In genomic region chr19:30889851-30890250, GRCm38 (mm10) we compare ENCODE assay signal across 22 mouse cellular contexts.
A peak's percentile ranks its signal among the peaks of the same experiment; 100 is the strongest.
DNase-seq lines count a peak whose midpoint lies in the region; ATAC-seq lines count a peak whose summit lies in the region.
"Had no signal": no experiment of that assay in that cellular context is flagged by ENCODE, and none has a peak within 500 bp of the region (broad histone marks: within the 10 kb centered on the region; RNA-seq: fewer than 3 reads in every experiment).

No protein-coding gene starts in this region.

- WGBS in neural tube, embryonic 11.5 days: 58% methylated on average over 3 of the region's 3 CpGs
- 76% methylated on average over 3 of the region's 3 CpGs for WGBS in forebrain, embryonic 16.5 days

- peak; percentile 14 for DNase-seq in neural tube, embryonic 11.5 days (ENCODE audit: low spot score)
- no peak for DNase-seq in neural tube, embryonic 10.5 days (ENCODE audit: extremely low spot score, low spot score)
- DNase-seq in embryo, embryonic 11 days: peak; percentile 15
- peak; percentile 22 for DNase-seq in hindlimb bud, embryonic 11.5 days (ENCODE audit: extremely low spot score, low read depth, low spot score)
- no peak for DNase-seq in right cerebral cortex, postnatal 36 days (ENCODE audit: low spot score in 2 of 2)
- DNase-seq in layer of hippocampus, postnatal 25 days (ENCODE audit: extremely low spot score in 1 of 2, low spot score in 1 of 2): no peak
- DNase-seq: adrenal gland, adult 2 months; cerebellum, adult 11-12 months; gastrocnemius, adult 2 months; heart, postnatal 36 days; kidney, adult 18-20 months; kidney, postnatal 10 days; liver; spleen, adult 18-20 months; thymus, postnatal 14 days had no signal

- no peaks in the 10 kb centered on the region for H3K27me3 ChIP-seq in neural tube, embryonic 11.5 days (ENCODE audit: control insufficient read depth, insufficient read depth, low read length)
- no peaks in the 10 kb centered on the region for H3K27me3 ChIP-seq in forebrain, embryonic 16.5 days (replicated peaks; ENCODE audit: control insufficient read depth, insufficient read depth, low read length)
- H3K27me3 ChIP-seq: heart, embryonic 15.5 days; liver, embryonic 15.5 days had no signal

- H3K4me3 ChIP-seq in neural tube, embryonic 11.5 days (ENCODE audit: low read depth, low read length): no peak overlapping the region
- H3K4me3 ChIP-seq in forebrain, embryonic 16.5 days (replicated peaks; ENCODE audit: low read length): no peak overlapping the region
- H3K4me3 ChIP-seq: gastrocnemius, adult 2 months; heart, embryonic 15.5 days; limb, embryonic 10.5 days; liver, embryonic 15.5 days; midbrain, embryonic 10.5 days had no signal

- no peak overlapping the region for H3K4me2 ChIP-seq in neural tube, embryonic 11.5 days (ENCODE audit: low read depth)
- no peak overlapping the region for H3K4me2 ChIP-seq in forebrain, embryonic 16.5 days (ENCODE audit: low read length)
- H3K4me2 ChIP-seq: heart, embryonic 15.5 days; liver, embryonic 15.5 days had no signal

- H3K36me3 ChIP-seq in neural tube, embryonic 11.5 days (ENCODE audit: control insufficient read depth, insufficient read depth, low read length): no peaks in the 10 kb centered on the region
- no peaks in the 10 kb centered on the region for H3K36me3 ChIP-seq in forebrain, embryonic 16.5 days (ENCODE audit: control insufficient read depth, insufficient read depth)
- H3K36me3 ChIP-seq: heart, embryonic 15.5 days; limb, embryonic 10.5 days; liver, embryonic 15.5 days; midbrain, embryonic 10.5 days had no signal

- no peak overlapping the region for H3K9ac ChIP-seq in neural tube, embryonic 11.5 days (ENCODE audit: low read length)
- H3K9ac ChIP-seq in forebrain, embryonic 16.5 days (replicated peaks; ENCODE audit: low read depth, low read length): no peak overlapping the region
- H3K9ac ChIP-seq: heart, embryonic 15.5 days; liver, embryonic 15.5 days had no signal

- peak; percentile 18 for ATAC-seq in neural tube, embryonic 11.5 days (ENCODE audit: insufficient read depth, low FRiP score, low TSS enrichment)
- no peak for ATAC-seq in forebrain, embryonic 16.5 days
- ATAC-seq: midbrain, embryonic 16.5 days had no signal

- no peak overlapping the region for H3K27ac ChIP-seq in neural tube, embryonic 11.5 days (ENCODE audit: low read depth, low read length)
- H3K27ac ChIP-seq in forebrain, embryonic 16.5 days (ENCODE audit: low read length): no peak overlapping the region
- H3K27ac ChIP-seq: gastrocnemius, adult 2 months; heart, embryonic 15.5 days; limb, embryonic 10.5 days; liver, embryonic 15.5 days; macrophage had no signal

- H3K9me3 ChIP-seq in neural tube, embryonic 11.5 days (ENCODE audit: control insufficient read depth, low read length): no peaks in the 10 kb centered on the region
- no peaks in the 10 kb centered on the region for H3K9me3 ChIP-seq in forebrain, embryonic 16.5 days (ENCODE audit: control insufficient read depth, low read length)
- H3K9me3 ChIP-seq: heart, embryonic 15.5 days; limb, embryonic 10.5 days; liver, embryonic 15.5 days; midbrain, embryonic 10.5 days had no signal

- H3K4me1 ChIP-seq in neural tube, embryonic 11.5 days (ENCODE audit: control insufficient read depth, insufficient read depth, low read length): 0 out of 2 replicates have a peak, but pooled peaks cover 3% of the 10 kb centered on the region
- no peaks in the 10 kb centered on the region for H3K4me1 ChIP-seq in forebrain, embryonic 16.5 days (replicated peaks; ENCODE audit: control insufficient read depth, insufficient read depth, low read length)
- H3K4me1 ChIP-seq: heart, embryonic 15.5 days; liver, embryonic 15.5 days had no signal

Comparison
In these comparisons a context has a peak if more than half of its experiments do, and no peak if none do; other contexts are left out.
1. DNase-seq: peak in neural tube, embryonic 11.5 days (single experiment), embryo, embryonic 11 days (single experiment) and hindlimb bud, embryonic 11.5 days (single experiment); none in neural tube, embryonic 10.5 days (single experiment), right cerebral cortex, postnatal 36 days (0 of 2) and layer of hippocampus, postnatal 25 days (0 of 2).